Mouse (Mus musculus): Measurements from ENCODE around the gene Gm17304. TPM values are rescaled to one million over a fixed set of nuclear protein-coding genes. Genes with fewer than 3 reads are reported as not detected.
A peak's percentile ranks its signal among the peaks of the same experiment; 100 is the strongest.

Gm17304 gene
- total RNA-seq (2021) (not detected), polyA plus RNA-seq (2012; rRNA removed) (not detected in 2 replicates)
- long read RNA-seq: 0 reads

DNA sequence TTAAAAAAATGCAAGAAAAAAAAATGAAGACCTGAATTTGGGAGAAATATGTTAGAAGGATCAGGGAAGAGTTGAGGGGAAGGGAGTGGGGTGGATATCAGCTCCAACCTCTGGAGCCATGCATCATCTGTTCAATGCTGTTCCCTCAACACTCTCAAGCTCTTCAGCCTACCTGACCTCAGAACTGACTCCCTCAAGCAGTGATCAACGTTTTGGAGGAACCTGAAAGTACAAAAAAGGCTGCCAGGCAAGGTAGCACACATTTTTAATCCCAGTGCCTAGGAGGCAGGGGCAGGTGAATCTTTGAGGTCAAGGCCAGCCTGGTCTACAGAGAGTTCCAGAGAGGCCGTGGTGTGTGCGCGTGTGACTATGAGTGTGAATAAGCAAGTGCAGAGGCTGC, at the start of gene Gm17304:
TSS of gene Gm17304 (plus strand) at position 301 of the 400 bp plus-strand sequence.
- no peaks in the 10 kb centered on the region for H3K27me3 ChIP-seq (ENCODE audit: control insufficient read depth, insufficient read depth, low read length)
- H3K36me3 ChIP-seq (ENCODE audit: control insufficient read depth, insufficient read depth, low read length): no peaks in the 10 kb centered on the region
- H3K4me3 ChIP-seq: no peak within 1 kb of the TSS
- no peak for TF ChIP-seq CTCF (IDR thresholded peaks at IDR 0.05)
- no peak for TF ChIP-seq EP300 (IDR thresholded peaks at IDR 0.05; ENCODE audit: insufficient read depth, low read depth, low read length)
- no peak for TF ChIP-seq POLR2A (IDR thresholded peaks at IDR 0.05; ENCODE audit: insufficient read depth, low read depth, low read length)
- intact Hi-C loops (cut with DNase I): no loop called here
- no peak within 1 kb of the TSS for H3K27ac ChIP-seq
- H3K4me1 ChIP-seq (ENCODE audit: control insufficient read depth, insufficient read depth, low read length): no peaks in the 10 kb centered on the region
- 88% methylated on average over 4 of the region's 4 CpGs for WGBS
- no peak for DNase-seq
- no peak within 1 kb of the TSS for H3K9ac ChIP-seq (ENCODE audit: low read depth, low read length)
- H3K79me2 ChIP-seq (replicated peaks; ENCODE audit: control insufficient read depth, insufficient read depth, low read length): no peaks in the 10 kb centered on the region

DNA sequence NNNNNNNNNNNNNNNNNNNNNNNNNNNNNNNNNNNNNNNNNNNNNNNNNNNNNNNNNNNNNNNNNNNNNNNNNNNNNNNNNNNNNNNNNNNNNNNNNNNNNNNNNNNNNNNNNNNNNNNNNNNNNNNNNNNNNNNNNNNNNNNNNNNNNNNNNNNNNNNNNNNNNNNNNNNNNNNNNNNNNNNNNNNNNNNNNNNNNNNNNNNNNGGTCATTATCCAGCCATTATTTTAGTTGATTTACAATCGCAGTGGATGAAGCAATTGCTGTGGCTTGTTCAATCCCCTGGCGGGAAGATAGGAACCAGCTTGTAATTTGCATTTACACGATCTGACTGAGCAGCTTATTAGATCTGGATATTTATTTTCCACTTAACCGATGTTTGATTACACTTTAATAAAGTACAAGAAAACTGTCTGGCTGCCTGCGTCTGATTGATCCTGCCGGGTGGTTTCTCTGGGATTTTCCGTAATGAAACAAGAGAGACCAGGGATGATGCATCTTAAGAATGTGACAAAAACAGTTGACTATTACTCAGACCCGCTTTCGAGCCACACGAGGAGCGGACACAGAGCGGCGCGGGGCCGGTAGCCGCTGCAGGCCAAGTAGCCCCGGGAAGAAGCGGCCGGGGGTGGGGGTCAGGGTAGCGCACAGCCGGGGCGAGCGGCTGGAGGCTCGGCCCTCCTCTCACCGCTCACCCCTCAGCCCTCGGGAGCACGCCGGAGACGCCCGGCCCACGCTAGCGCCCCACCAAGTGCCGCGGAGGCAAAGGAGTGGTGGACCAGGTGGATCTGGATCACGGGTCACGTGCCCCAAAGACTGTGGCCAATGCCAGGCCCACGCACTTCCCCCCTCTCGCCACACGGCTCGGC, 48.0 kb upstream of the Gm17304 start:
- no peak overlapping the region for H3K9ac ChIP-seq (ENCODE audit: low read depth, low read length)
- H3K27me3 ChIP-seq (ENCODE audit: control insufficient read depth, insufficient read depth, low read length): peaks cover 19% of the 10 kb centered on the region
- H3K36me3 ChIP-seq (ENCODE audit: control insufficient read depth, insufficient read depth, low read length): no peaks in the 10 kb centered on the region
- H3K4me3 ChIP-seq: peak overlapping the region; percentile 30; the same call in 1 of the 2 replicates
- WGBS: 6% methylated on average over 40 of the region's 40 CpGs
- TF ChIP-seq CTCF (IDR thresholded peaks at IDR 0.05) (no peak), POLR2A (IDR thresholded peaks at IDR 0.05; ENCODE audit: insufficient read depth, low read depth, low read length) (no peak), EP300 (IDR thresholded peaks at IDR 0.05; ENCODE audit: insufficient read depth, low read depth, low read length) (no peak)
- no peaks in the 10 kb centered on the region for H3K79me2 ChIP-seq (replicated peaks; ENCODE audit: control insufficient read depth, insufficient read depth, low read length)
- H3K4me1 ChIP-seq (ENCODE audit: control insufficient read depth, insufficient read depth, low read length): no peaks in the 10 kb centered on the region
- no peak overlapping the region for H3K27ac ChIP-seq
- intact Hi-C loops (cut with DNase I): no loop called here
- no peak for DNase-seq

DNA sequence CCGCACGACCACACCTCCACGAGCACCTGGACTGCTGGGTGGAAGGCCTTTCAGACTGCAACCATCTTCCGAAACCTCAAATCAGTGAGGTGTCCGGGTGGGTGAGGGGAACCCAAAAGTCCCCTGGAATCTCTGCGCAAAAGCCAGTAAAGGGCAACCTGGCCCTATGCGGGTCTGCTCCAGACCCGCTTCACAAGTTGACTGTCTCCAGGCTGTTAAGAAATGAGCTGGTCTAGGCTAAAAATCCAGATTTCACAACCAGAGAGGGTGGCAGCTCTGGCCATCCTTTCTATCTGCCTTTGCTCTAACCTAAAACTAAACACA, 47.4 kb upstream of the Gm17304 start:
- H3K36me3 ChIP-seq (ENCODE audit: control insufficient read depth, insufficient read depth, low read length): no peaks in the 10 kb centered on the region
- intact Hi-C loops (cut with DNase I): no loop called here
- WGBS: 27% methylated on average over 8 of the region's 8 CpGs
- H3K27me3 ChIP-seq (ENCODE audit: control insufficient read depth, insufficient read depth, low read length): peaks cover 22% of the 10 kb centered on the region
- no peak overlapping the region for H3K9ac ChIP-seq (ENCODE audit: low read depth, low read length)
- no peaks in the 10 kb centered on the region for H3K4me1 ChIP-seq (ENCODE audit: control insufficient read depth, insufficient read depth, low read length)
- TF ChIP-seq EP300 (IDR thresholded peaks at IDR 0.05; ENCODE audit: insufficient read depth, low read depth, low read length): no peak
- no peak for TF ChIP-seq POLR2A (IDR thresholded peaks at IDR 0.05; ENCODE audit: insufficient read depth, low read depth, low read length)
- no peak for TF ChIP-seq CTCF (IDR thresholded peaks at IDR 0.05)
- H3K79me2 ChIP-seq (replicated peaks; ENCODE audit: control insufficient read depth, insufficient read depth, low read length): no peaks in the 10 kb centered on the region
- DNase-seq: no peak
- H3K27ac ChIP-seq: no peak overlapping the region
- H3K4me3 ChIP-seq: no peak overlapping the region

DNA sequence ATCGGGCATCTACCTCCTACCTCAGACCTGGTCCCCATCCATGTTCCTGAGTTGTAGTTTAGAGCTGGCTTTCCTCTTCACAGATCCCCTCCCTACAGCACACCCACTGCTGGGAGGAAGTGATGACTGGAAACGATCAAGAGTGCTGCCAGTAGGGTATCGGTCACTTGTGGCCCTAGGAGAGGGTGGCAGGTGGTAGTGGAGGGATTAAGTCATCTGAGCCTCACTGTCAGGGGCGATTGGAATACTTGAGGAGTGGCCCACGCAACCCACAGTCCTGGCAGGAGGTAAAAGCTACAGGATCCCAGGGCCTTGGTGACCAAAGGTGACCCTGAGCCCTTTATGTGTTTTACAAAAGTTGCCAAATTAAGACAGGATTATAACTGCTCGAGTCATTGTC, 42.9 kb upstream of the Gm17304 start:
- Histone ChIP-seq H3K27ac (no peak overlapping the region), H3K36me3 (ENCODE audit: control insufficient read depth, insufficient read depth, low read length) (no peaks in the 10 kb centered on the region), H3K4me3 (no peak overlapping the region), H3K79me2 (replicated peaks; ENCODE audit: control insufficient read depth, insufficient read depth, low read length) (no peaks in the 10 kb centered on the region), H3K4me1 (ENCODE audit: control insufficient read depth, insufficient read depth, low read length) (no peaks in the 10 kb centered on the region), H3K9ac (ENCODE audit: low read depth, low read length) (no peak overlapping the region), H3K27me3 (ENCODE audit: control insufficient read depth, insufficient read depth, low read length) (peaks cover 13% of the 10 kb centered on the region)
- no peak for DNase-seq
- TF ChIP-seq CTCF (IDR thresholded peaks at IDR 0.05) (no peak), POLR2A (IDR thresholded peaks at IDR 0.05; ENCODE audit: insufficient read depth, low read depth, low read length) (no peak), EP300 (IDR thresholded peaks at IDR 0.05; ENCODE audit: insufficient read depth, low read depth, low read length) (no peak)
- intact Hi-C loops (cut with DNase I): no loop called here
- WGBS: 51% methylated on average over 6 of the region's 6 CpGs

DNA sequence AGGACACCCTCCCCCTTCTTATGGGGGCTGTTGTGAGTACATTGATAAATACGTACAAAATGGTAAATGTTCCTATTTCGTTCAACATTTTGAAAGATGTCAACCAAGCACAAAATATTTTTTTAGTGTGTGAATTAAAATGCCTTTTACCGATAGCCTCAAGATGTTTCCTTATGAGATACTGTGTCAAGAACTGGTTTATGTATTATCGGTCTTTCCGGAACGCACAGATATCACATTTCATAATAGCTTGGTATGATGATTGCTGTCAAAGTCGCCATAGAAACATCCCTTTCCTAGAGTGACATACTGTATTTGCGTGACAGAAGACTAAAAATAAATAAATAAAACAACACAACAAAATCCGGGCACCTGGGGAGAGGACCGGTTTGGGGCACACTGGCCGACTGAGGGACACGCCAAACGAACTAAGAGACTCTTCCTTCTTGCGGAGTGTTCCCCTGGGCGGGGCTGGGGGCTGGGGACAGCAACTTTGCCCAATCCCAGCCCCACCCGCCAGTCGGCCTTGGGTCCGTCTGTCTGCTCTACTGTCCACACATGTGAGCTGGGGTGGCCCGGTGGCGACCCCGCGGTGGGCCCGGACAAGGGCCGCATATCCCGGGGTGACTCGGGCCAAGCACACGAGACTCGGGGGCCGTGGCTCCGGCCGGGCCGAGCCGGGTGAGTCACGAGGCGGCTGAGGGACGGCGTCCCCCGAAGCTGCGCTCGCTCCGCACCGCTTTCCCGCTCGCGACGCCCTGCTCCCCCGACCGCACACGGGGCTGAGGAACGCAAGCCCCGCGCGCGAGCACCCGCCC, 34.9 kb upstream of the Gm17304 start:
- Histone ChIP-seq H3K4me1 (ENCODE audit: control insufficient read depth, insufficient read depth, low read length) (peaks cover 3% of the 10 kb centered on the region), H3K27ac (peak overlapping the region; percentile 51), H3K27me3 (ENCODE audit: control insufficient read depth, insufficient read depth, low read length) (no peaks in the 10 kb centered on the region; the same call in 1 of the 2 replicates), H3K36me3 (ENCODE audit: control insufficient read depth, insufficient read depth, low read length) (no peaks in the 10 kb centered on the region), H3K9ac (ENCODE audit: low read depth, low read length) (peak overlapping the region; percentile 88), H3K4me3 (peak overlapping the region; percentile 75), H3K79me2 (replicated peaks; ENCODE audit: control insufficient read depth, insufficient read depth, low read length) (no peaks in the 10 kb centered on the region)
- no peak for TF ChIP-seq POLR2A (IDR thresholded peaks at IDR 0.05; ENCODE audit: insufficient read depth, low read depth, low read length)
- no peak for TF ChIP-seq EP300 (IDR thresholded peaks at IDR 0.05; ENCODE audit: insufficient read depth, low read depth, low read length)
- TF ChIP-seq CTCF (IDR thresholded peaks at IDR 0.05): no peak
- intact Hi-C loops (cut with DNase I): loop anchor here (5.0 kb wide), 2 partner anchors 112 to 123 kb away; partner anchors contain the start of gene Zfp644
- WGBS: 7% methylated on average over 55 of the region's 55 CpGs
- DNase-seq: no peak

Measured in heart, adult 2 months (tissue).